Comparison of ENCODE assay signal across 9 mouse cellular contexts in genomic region chrX:95195363-95196103, GRCm38 (mm10). TPM values are rescaled to one million over a fixed set of nuclear protein-coding genes. Genes with fewer than 3 reads are reported as not detected.
DNase-seq lines count a peak whose midpoint lies in the region; ATAC-seq lines count a peak whose summit lies in the region.
"Had no signal": no experiment of that assay in that cellular context is flagged by ENCODE, and none has a peak within 500 bp of the region (broad histone marks: within the 10 kb centered on the region; RNA-seq: fewer than 3 reads in every experiment).

No protein-coding gene starts in this region.

- intact Hi-C loops in heart, postnatal 25 days (cut with DNase I) = no loop called here

- no peaks in the 10 kb centered on the region for H3K36me3 ChIP-seq in heart, embryonic 10.5 days
- no peaks in the 10 kb centered on the region for H3K36me3 ChIP-seq in forebrain, embryonic 13.5 days (ENCODE audit: poor library complexity, severe bottlenecking)
- no peaks in the 10 kb centered on the region for H3K36me3 ChIP-seq in liver, embryonic 13.5 days

- peak overlapping the region; percentile 63 for H3K4me2 ChIP-seq in forebrain, embryonic 13.5 days
- peak overlapping the region; percentile 51; the same call in 1 of the 2 replicates for H3K4me2 ChIP-seq in liver, embryonic 13.5 days

- peak overlapping the region; percentile 84; the same call in 1 of the 2 replicates for H3K27ac ChIP-seq in heart, embryonic 10.5 days
- H3K27ac ChIP-seq in forebrain, embryonic 13.5 days = peak overlapping the region; percentile 40; the same call in 1 of the 2 replicates
- no peak overlapping the region for H3K27ac ChIP-seq in liver, embryonic 13.5 days

- H3K27me3 ChIP-seq in heart, embryonic 10.5 days (ENCODE audit: insufficient read depth, poor library complexity, severe bottlenecking) = peaks cover 3% of the 10 kb centered on the region; the same call in 1 of the 2 replicates
- no peaks in the 10 kb centered on the region for H3K27me3 ChIP-seq in forebrain, embryonic 13.5 days
- no peaks in the 10 kb centered on the region; the same call in 1 of the 2 replicates for H3K27me3 ChIP-seq in liver, embryonic 13.5 days

- DNase-seq in heart, embryonic 10.5 days (ENCODE audit: low spot score) = no peak
- DNase-seq in heart, postnatal 25 days (ENCODE audit: low spot score) = no peak
- DNase-seq in brain, adult 2 months (ENCODE audit: low read depth, low spot score) = peak; percentile 40
- DNase-seq in liver, embryonic 13.5 days = no peak
- DNase-seq in layer of hippocampus, adult 8-10 months (ENCODE audit: low spot score in 2 of 2) = no peak
- DNase-seq in thymus, postnatal 25 days = no peak
- DNase-seq in frontal cortex, postnatal 14 days (ENCODE audit: low spot score in 2 of 2) = no peak

- peak; percentile 46 for ATAC-seq in forebrain, embryonic 13.5 days
- ATAC-seq in liver, embryonic 13.5 days (ENCODE audit: low read depth) = no peak

- H3K4me3 ChIP-seq in heart, embryonic 10.5 days = peak overlapping the region; percentile 59
- peak overlapping the region; percentile 44 for H3K4me3 ChIP-seq in forebrain, embryonic 13.5 days
- H3K4me3 ChIP-seq in liver, embryonic 13.5 days (replicated peaks) = no peak overlapping the region
- H3K4me3 ChIP-seq: myocyte had no signal

- H3K4me1 ChIP-seq in heart, embryonic 10.5 days = no peaks in the 10 kb centered on the region
- no peaks in the 10 kb centered on the region for H3K4me1 ChIP-seq in forebrain, embryonic 13.5 days
- no peaks in the 10 kb centered on the region for H3K4me1 ChIP-seq in liver, embryonic 13.5 days (replicated peaks)

- H3K9me3 ChIP-seq in heart, embryonic 10.5 days = no peaks in the 10 kb centered on the region
- no peaks in the 10 kb centered on the region for H3K9me3 ChIP-seq in forebrain, embryonic 13.5 days (replicated peaks)
- no peaks in the 10 kb centered on the region for H3K9me3 ChIP-seq in liver, embryonic 13.5 days (replicated peaks)

- 53% methylated on average over 3 of the region's 3 CpGs for WGBS in heart, embryonic 10.5 days
- 46% methylated on average over 3 of the region's 3 CpGs for WGBS in forebrain, embryonic 13.5 days
- 32% methylated on average over 3 of the region's 3 CpGs for WGBS in liver, embryonic 13.5 days (ENCODE audit: insufficient replicate concordance)

- H3K9ac ChIP-seq in forebrain, embryonic 13.5 days = peak overlapping the region; percentile 62
- no peak overlapping the region for H3K9ac ChIP-seq in liver, embryonic 13.5 days

RNA-seq across cellular contexts. Expression of gene Arhgef9, which starts 1.1 kb away (rescaled TPM):
- 7.4 and 11.0 TPM in 2 replicates for polyA plus RNA-seq in heart, embryonic 10.5 days (2016; fragmentation: Nextera tagmentation; extraction: Ambion mirVana)
- total RNA-seq in heart, postnatal 25 days (2021) = 10 to 100 TPM; 15.9 to 16.5 TPM
- polyA plus RNA-seq in forebrain, embryonic 13.5 days (2015; fragmentation: Nextera tagmentation; extraction: Ambion mirVana) = 29.3 and 33.6 TPM in 2 replicates
- 1.1 and 1.5 TPM in 2 replicates for polyA plus RNA-seq in liver, embryonic 13.5 days (2015; fragmentation: Nextera tagmentation; extraction: Ambion mirVana)
- total RNA-seq in layer of hippocampus, adult 8-10 months (2022) = 100 to 1,000 TPM; 260 to 274 (median 269) TPM
